Comparison of ENCODE assay signal across 11 mouse cellular contexts in the genomic region with DNA sequence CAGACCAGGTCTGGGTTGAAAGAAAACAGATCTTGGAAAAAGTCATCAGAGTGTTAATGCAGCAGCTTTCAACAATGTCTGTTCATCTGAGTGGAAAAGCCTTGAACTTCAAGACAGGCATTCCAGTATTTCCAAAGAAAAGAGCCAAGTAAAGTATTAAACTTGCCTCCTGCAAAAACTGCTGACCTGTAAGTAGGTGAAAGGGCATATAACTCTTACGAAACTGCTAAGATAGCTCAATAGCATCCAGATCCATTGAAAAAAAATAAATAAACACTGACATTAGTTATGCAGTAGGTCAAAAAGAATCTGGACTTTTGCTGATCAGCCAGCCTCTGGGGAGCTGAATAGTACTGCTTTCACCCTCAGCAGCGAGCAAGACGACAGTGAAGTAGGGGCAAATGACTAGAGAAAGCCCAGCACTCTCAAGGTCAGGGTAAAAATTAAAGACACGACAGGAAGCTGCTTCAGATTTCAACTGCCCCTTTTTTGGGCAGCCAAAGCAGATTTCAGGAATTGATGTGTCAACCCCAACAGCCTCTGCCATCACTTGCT. TPM values are rescaled to one million over a fixed set of nuclear protein-coding genes. Genes with fewer than 3 reads are reported as not detected.
DNase-seq lines count a peak whose midpoint lies in the region; ATAC-seq and TF ChIP-seq lines count a peak whose summit lies in the region.
"Had no signal": no experiment of that assay in that cellular context is flagged by ENCODE, and none has a peak within 500 bp of the region (broad histone marks: within the 10 kb centered on the region; RNA-seq: fewer than 3 reads in every experiment).

No protein-coding gene starts in this region.

- ATAC-seq in neural tube, embryonic 13.5 days (ENCODE audit: low read depth): no peak
- ATAC-seq in neural tube, embryonic 15.5 days (ENCODE audit: low FRiP score): no peak
- no peak for ATAC-seq in forebrain, embryonic 15.5 days (replicated peaks)

- H3K4me2 ChIP-seq in neural tube, embryonic 13.5 days: peak overlapping the region; percentile 2
- no peak overlapping the region for H3K4me2 ChIP-seq in neural tube, embryonic 15.5 days
- no peak overlapping the region for H3K4me2 ChIP-seq in forebrain, embryonic 15.5 days (replicated peaks)

- no peak overlapping the region for H3K4me3 ChIP-seq in heart, embryonic 10.5 days
- no peak overlapping the region for H3K4me3 ChIP-seq in neural tube, embryonic 13.5 days
- H3K4me3 ChIP-seq in neural tube, embryonic 15.5 days (replicated peaks): no peak overlapping the region
- H3K4me3 ChIP-seq in forebrain, embryonic 15.5 days: no peak overlapping the region
- no peak overlapping the region for H3K4me3 ChIP-seq in cerebellum, adult 2 months (replicated peaks; ENCODE audit: insufficient read depth, low read depth, low read length)
- H3K4me3 ChIP-seq: liver, embryonic 15.5 days had no signal

- peaks cover 41% of the 10 kb centered on the region for H3K4me1 ChIP-seq in heart, embryonic 10.5 days
- H3K4me1 ChIP-seq in neural tube, embryonic 13.5 days (replicated peaks): peaks cover 30% of the 10 kb centered on the region
- H3K4me1 ChIP-seq in neural tube, embryonic 15.5 days: peaks cover 34% of the 10 kb centered on the region
- H3K4me1 ChIP-seq in forebrain, embryonic 15.5 days: peaks cover 25% of the 10 kb centered on the region
- H3K4me1 ChIP-seq in cerebellum, adult 2 months (ENCODE audit: control insufficient read depth, insufficient read depth, low read length): 0 out of 2 replicates have a peak, but pooled peaks cover 5% of the 10 kb centered on the region

- H3K9ac ChIP-seq in neural tube, embryonic 13.5 days: 0 out of 2 replicates have a peak overlapping the region, but pooled peaks have one; percentile 1
- no peak overlapping the region for H3K9ac ChIP-seq in neural tube, embryonic 15.5 days (replicated peaks)
- H3K9ac ChIP-seq in forebrain, embryonic 15.5 days (replicated peaks): no peak overlapping the region
- H3K9ac ChIP-seq: liver, embryonic 15.5 days had no signal

- no peak for TF ChIP-seq CTCF in cerebellum, adult 2 months (IDR thresholded peaks at IDR 0.05; ENCODE audit: borderline replicate concordance, insufficient read depth, low read depth, low read length)

- H3K36me3 ChIP-seq in heart, embryonic 10.5 days: peaks cover 8% of the 10 kb centered on the region; the same call in 1 of the 2 replicates
- H3K36me3 ChIP-seq in neural tube, embryonic 13.5 days: peaks cover 14% of the 10 kb centered on the region
- H3K36me3 ChIP-seq in neural tube, embryonic 15.5 days: peaks cover 8% of the 10 kb centered on the region; the same call in 1 of the 2 replicates
- no peaks in the 10 kb centered on the region for H3K36me3 ChIP-seq in forebrain, embryonic 15.5 days
- H3K36me3 ChIP-seq: liver, embryonic 15.5 days had no signal

- intact Hi-C loops in heart, postnatal 25 days (cut with DNase I): no loop called here

- TF ChIP-seq POLR2A in cerebellum, adult 2 months (IDR thresholded peaks at IDR 0.05; ENCODE audit: borderline replicate concordance, insufficient read depth, low read length): no peak

- H3K27ac ChIP-seq in heart, embryonic 10.5 days: peak overlapping the region; percentile 56; the same call in 1 of the 2 replicates
- H3K27ac ChIP-seq in neural tube, embryonic 13.5 days (replicated peaks): no peak overlapping the region
- no peak overlapping the region for H3K27ac ChIP-seq in neural tube, embryonic 15.5 days (replicated peaks)
- H3K27ac ChIP-seq in forebrain, embryonic 15.5 days (replicated peaks): no peak overlapping the region
- H3K27ac ChIP-seq in cerebellum, adult 2 months (ENCODE audit: insufficient read depth, low read length): no peak overlapping the region
- H3K27ac ChIP-seq: liver, embryonic 15.5 days had no signal

- DNase-seq in heart, embryonic 10.5 days (ENCODE audit: low spot score): no peak
- no peak for DNase-seq in heart, postnatal 25 days (ENCODE audit: low spot score)
- DNase-seq in kidney, adult 8-10 months: peak; percentile 73 to 90
- no peak for DNase-seq in adrenal gland, postnatal 14 days
- DNase-seq in cerebellum, adult 2 months: no peak
- DNase-seq: layer of hippocampus, postnatal 36 days; retina, postnatal 1 day had no signal

- no peaks in the 10 kb centered on the region for H3K27me3 ChIP-seq in heart, embryonic 10.5 days (ENCODE audit: insufficient read depth, poor library complexity, severe bottlenecking)
- H3K27me3 ChIP-seq in neural tube, embryonic 13.5 days: no peaks in the 10 kb centered on the region
- H3K27me3 ChIP-seq in neural tube, embryonic 15.5 days (replicated peaks): no peaks in the 10 kb centered on the region
- no peaks in the 10 kb centered on the region for H3K27me3 ChIP-seq in forebrain, embryonic 15.5 days
- no peaks in the 10 kb centered on the region for H3K27me3 ChIP-seq in cerebellum, adult 2 months (ENCODE audit: control insufficient read depth, insufficient read depth, low read length)
- H3K27me3 ChIP-seq: liver, embryonic 15.5 days had no signal

- no peaks in the 10 kb centered on the region for H3K9me3 ChIP-seq in heart, embryonic 10.5 days
- no peaks in the 10 kb centered on the region for H3K9me3 ChIP-seq in neural tube, embryonic 13.5 days
- H3K9me3 ChIP-seq in neural tube, embryonic 15.5 days (replicated peaks): no peaks in the 10 kb centered on the region
- no peaks in the 10 kb centered on the region for H3K9me3 ChIP-seq in forebrain, embryonic 15.5 days
- H3K9me3 ChIP-seq: liver, embryonic 15.5 days had no signal

- WGBS in heart, embryonic 10.5 days: 49% methylated on average over 4 of the region's 4 CpGs
- 67% methylated on average over 4 of the region's 4 CpGs for WGBS in neural tube, embryonic 13.5 days
- 58% methylated on average over 4 of the region's 4 CpGs for WGBS in neural tube, embryonic 15.5 days
- 68% methylated on average over 4 of the region's 4 CpGs for WGBS in forebrain, embryonic 15.5 days
- 74% methylated on average over 4 of the region's 4 CpGs for WGBS in cerebellum, adult 2 months

RNA-seq across cellular contexts. Expression of gene Slc22a5, which starts 2.3 kb away (rescaled TPM):
- polyA plus RNA-seq in heart, embryonic 10.5 days (2016; fragmentation: Nextera tagmentation; extraction: Ambion mirVana): 7.7 and 9.9 TPM in 2 replicates
- 10 to 100 TPM; 21.9 to 25.9 TPM for total RNA-seq in heart, postnatal 25 days (2021)
- 8.5 and 9.3 TPM in 2 replicates for polyA plus RNA-seq in neural tube, embryonic 13.5 days (2015; fragmentation: Nextera tagmentation; extraction: Ambion mirVana)
- polyA plus RNA-seq in neural tube, embryonic 15.5 days (2015; fragmentation: Nextera tagmentation; extraction: Ambion mirVana): 8.6 and 10.6 TPM in 2 replicates
- polyA plus RNA-seq in forebrain, embryonic 15.5 days (2015; fragmentation: Nextera tagmentation; extraction: Ambion mirVana): 10.2 and 10.9 TPM in 2 replicates
- total RNA-seq in adrenal gland, postnatal 14 days (2021): 42.5 and 48.6 TPM in 2 replicates
- polyA plus RNA-seq in cerebellum, adult 2 months (2012; rRNA removed): 15.7 and 16.5 TPM in 2 replicates

RNA-seq across cellular contexts. Expression of gene Gm12216, which starts 30.1 kb away (rescaled TPM):
- polyA plus RNA-seq in heart, embryonic 10.5 days (2016; fragmentation: Nextera tagmentation; extraction: Ambion mirVana): 0.15 and 0.27 TPM in 2 replicates
- 1 to 10 TPM; 1.3 to 1.7 TPM for total RNA-seq in heart, postnatal 25 days (2021)
- polyA plus RNA-seq in neural tube, embryonic 13.5 days (2015; fragmentation: Nextera tagmentation; extraction: Ambion mirVana): 0.99 and 1.6 TPM in 2 replicates
- 0.79 and 2.8 TPM in 2 replicates for polyA plus RNA-seq in neural tube, embryonic 15.5 days (2015; fragmentation: Nextera tagmentation; extraction: Ambion mirVana)
- 0.28 TPM in 1 of 2 replicates, not detected in the other for polyA plus RNA-seq in forebrain, embryonic 15.5 days (2015; fragmentation: Nextera tagmentation; extraction: Ambion mirVana)
- 4.6 and 6.0 TPM in 2 replicates for total RNA-seq in adrenal gland, postnatal 14 days (2021)
- polyA plus RNA-seq in cerebellum, adult 2 months (2012; rRNA removed): 1.2 and 1.8 TPM in 2 replicates
- polyA plus RNA-seq: liver, embryonic 15.5 days had no signal

Comparison
In these comparisons a context has a peak if more than half of its experiments do, and no peak if none do; other contexts are left out.
1. DNase-seq: peak in kidney, adult 8-10 months (2 of 2); none in heart, embryonic 10.5 days (single experiment), heart, postnatal 25 days (single experiment), adrenal gland, postnatal 14 days (single experiment) and cerebellum, adult 2 months (0 of 2).